Mouse (Mus musculus) right cerebral cortex, adult 18-20 months (tissue): ENCODE results near the gene Slc3a1.
A peak's percentile ranks its signal among the peaks of the same experiment; 100 is the strongest.

Experiments used
- DNase-seq: peaks from one replicate; pipeline ENCODE4 v3.0.0; 2022; ENCODE audit warnings: mixed read lengths

Slc3a1 gene

GRCm38 (mm10) chr17:85090120-85091099 is 62.2 kb downstream of the Slc3a1 start, which contains the start of the genes Prepl and Camkmt:
Gene Prepl (minus strand): TSS chr17:85090241.
Gene Camkmt (plus strand): TSS chr17:85090552.
- DNase-seq, result peak; percentile 98

- no peak for DNase-seq
Measured at GRCm38 (mm10) chr17:85091762-85092161, 63.6 kb downstream of the Slc3a1 start.

GRCm38 (mm10) chr17:85096396-85096795 is 68.2 kb downstream of the Slc3a1 start:
- DNase-seq, result no peak

GRCm38 (mm10) chr17:85098677-85099323 is 70.6 kb downstream of the Slc3a1 start:
- DNase-seq, result no peak

- DNase-seq, result no peak
Measured at GRCm38 (mm10) chr17:85100232-85100631, 72.1 kb downstream of the Slc3a1 start.

GRCm38 (mm10) chr17:85101751-85102150 is 73.6 kb downstream of the Slc3a1 start:
- no peak for DNase-seq

GRCm38 (mm10) chr17:85103310-85103709 is 75.1 kb downstream of the Slc3a1 start:
- no peak for DNase-seq

- DNase-seq, result no peak
Measured at GRCm38 (mm10) chr17:85110640-85111039, 82.5 kb downstream of the Slc3a1 start.

- no peak for DNase-seq
Measured at GRCm38 (mm10) chr17:85113441-85113840, 85.3 kb downstream of the Slc3a1 start.
